Mouse (Mus musculus) layer of hippocampus, adult 9-10 months (tissue): ENCODE data around the gene Ube2f.

Source experiments
- DNase-seq: peaks from one replicate; pipeline ENCODE4 v3.0.0; 2022; ENCODE audit warnings: low spot score

Gene Ube2f

DNA sequence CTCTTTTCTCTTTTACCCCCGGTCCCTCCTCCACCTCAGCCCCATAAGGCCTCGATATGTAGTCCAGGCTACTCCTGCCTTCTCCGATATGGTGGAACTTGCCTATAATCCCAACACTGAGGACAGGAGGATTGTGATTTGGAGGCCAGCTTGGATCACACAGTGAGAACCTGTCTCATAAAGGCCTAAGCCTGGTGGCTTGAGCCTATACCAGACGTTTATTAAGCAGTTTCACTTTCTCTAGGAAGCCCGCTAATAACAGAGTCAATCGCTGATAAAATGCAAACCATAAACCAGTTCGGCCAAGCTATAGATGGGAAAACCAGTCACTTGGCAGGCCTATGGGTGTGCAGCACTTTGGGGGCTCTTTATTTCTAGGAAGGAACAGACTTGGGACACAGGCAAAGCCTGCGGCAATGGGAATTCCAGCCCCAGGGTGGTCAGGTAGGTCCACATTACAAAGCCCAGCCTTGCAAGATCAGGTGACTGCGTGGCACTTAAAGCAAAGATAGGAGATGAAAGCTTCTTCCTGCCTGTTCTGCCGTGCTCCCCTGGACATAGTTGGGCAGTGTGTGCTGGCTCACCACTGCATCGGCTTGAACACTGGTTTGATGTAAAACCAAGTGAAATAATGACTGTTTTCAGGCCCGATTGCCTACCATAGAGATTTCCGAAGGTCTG lies 49.1 kb downstream of the Ube2f start:
- no peak for DNase-seq

DNA sequence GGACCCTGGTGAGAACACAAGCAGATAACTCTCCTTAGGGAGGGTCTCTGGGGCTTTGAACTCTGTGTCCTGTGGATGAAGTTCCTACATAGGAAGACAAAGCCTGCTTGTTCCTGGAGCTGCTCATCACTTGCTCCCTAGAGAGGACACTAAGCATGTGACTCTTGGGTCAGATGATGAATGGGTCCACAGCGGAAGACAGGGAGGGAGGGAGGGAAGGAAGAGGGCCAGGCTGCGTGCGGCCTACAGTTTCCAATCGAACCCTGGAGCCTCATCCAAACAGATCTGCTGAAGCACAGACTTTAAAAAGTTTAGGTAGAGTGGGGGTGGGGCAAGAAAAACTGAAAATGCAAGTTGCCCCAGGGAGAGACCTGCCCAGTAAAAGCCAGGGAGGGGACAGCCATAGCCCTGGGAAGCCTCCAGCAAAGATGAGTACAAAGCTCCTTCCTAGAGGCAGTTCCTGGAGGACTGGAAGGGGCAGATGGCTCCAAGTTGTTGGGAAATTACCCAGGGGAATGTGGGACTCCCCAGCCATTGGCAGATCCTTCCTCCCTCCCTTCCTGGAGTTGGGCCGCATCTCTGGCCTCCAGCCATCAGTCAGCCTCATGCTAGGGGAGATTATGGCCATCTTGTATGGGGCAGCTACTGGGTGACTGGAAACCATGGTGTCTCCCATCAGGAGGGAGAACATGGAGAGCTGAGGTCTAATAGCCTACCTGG lies 49.8 kb downstream of the Ube2f start:
- DNase-seq: no peak

- no peak for DNase-seq
Observed at GRCm38 (mm10) chr1:91301206-91301920, 51.3 kb downstream of the Ube2f start.

GRCm38 (mm10) chr1:91302021-91302420 lies 51.9 kb downstream of the Ube2f start:
- DNase-seq: no peak

- no peak for DNase-seq
Observed at GRCm38 (mm10) chr1:91304621-91305020, 54.5 kb downstream of the Ube2f start.

- no peak for DNase-seq
Observed at GRCm38 (mm10) chr1:91309366-91310085, 59.4 kb downstream of the Ube2f start.

DNA sequence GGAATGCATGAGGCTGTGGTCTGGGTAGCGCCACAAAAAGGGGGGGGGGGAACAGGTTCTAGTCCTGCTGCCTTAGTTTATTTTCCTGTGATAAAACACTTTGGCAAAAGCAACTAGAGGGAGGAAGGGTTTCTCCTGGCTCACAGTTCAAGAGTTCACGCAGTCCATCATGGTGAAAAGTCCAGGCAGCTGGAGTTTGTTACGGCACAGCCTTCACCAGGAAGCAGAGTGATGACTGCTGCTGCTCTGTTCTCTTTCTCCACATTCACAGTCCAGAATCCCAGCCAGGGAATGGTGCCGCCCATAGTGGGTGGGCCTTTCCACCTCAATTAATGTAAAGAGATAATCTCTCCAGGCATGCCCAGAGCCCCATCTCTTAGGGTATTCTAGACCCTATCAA lies 62.2 kb downstream of the Ube2f start:
- DNase-seq: no peak

DNA sequence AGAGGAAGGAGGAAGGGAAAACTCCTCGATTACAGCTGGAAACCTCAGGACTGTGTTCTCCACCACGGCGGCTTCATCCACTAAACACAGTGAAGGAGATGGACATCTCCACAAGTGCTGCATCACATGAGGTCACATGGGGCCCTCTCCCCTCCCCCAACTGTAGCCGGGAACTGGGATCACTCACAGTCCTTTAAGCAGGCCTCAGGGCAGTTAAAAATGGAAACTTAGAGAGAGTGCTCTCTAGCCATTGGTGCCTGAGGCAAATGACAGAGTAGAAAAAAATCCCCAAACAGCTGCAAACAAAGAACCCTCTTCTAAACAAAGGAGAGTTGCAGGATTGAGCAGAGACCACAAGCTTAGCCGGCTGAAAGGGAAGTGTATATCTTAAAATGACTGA lies 63.1 kb downstream of the Ube2f start:
- DNase-seq: no peak

DNA sequence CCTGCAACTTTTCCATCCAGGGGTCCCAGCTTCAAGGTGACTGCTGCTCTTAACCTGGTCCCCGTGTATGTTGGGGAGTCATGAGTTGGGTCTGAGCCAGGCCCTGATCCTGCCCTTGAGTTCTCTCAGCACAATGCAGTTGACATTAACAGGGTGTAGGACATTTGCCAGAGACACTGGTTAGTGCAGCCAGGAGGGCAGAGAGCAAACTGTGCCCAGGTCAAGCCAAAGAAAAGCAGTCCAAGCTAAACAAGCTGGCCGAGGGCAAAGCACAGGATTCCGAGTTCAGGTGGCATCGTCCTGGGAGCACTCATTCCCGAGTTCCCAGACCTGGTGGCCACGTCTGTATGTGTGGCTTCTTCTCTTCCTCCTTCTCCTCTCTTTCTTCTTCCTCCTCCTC lies 67.6 kb downstream of the Ube2f start:
- DNase-seq: no peak

- no peak for DNase-seq
Observed at GRCm38 (mm10) chr1:91321760-91322438, 71.8 kb downstream of the Ube2f start, which contains the start of gene Espnl. Espnl (plus strand) TSS chr1:91322075.

DNA sequence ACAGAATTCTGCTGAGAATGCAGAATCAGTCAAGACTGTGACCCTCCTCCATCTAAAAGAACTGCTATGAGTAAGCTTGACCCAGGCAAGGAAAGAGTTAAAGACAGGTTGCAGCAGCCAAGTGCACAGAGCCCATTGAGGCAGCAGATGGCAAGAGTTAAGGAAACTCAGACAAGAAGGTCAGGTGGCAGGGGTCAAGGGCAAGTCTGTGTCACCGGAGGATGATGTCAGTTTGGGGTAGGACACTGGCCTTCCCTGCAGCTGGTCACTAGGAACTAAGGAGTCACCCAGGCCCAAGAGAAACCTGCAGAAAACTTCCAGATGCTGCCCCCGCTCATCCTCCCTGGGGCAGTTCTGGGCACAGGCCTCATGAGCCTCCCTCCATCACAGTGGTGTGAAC lies 74.5 kb downstream of the Ube2f start:
- no peak for DNase-seq

DNA sequence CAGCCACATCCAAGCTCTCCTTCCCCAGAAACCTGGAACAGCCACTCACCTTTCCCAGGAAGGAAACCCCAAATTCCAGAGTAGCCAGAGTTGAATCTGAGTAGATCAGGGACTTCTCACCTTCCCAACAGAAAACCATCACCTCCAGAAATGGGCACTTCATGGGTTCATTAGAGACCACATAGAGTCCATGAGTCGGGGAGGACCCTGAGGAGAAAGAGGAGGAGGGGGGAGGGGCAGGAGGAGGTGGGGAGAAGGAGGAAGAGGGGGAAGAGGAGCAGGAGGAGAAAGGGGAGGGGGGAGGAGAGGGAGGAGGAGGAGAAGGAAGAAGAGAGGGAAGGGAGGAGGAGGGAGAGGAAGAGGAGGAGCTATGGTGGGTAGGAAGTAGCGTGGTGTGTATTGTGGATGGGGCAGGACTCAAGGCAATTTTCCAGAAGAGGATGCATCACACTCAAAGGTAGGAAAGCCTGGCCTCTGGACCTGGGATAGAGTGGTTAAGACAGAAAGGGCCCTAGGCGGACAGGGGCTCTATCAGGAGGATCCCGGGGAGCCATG lies 75.5 kb downstream of the Ube2f start:
- DNase-seq: no peak

GRCm38 (mm10) chr1:91332102-91332501 lies 82.0 kb downstream of the Ube2f start:
- no peak for DNase-seq

GRCm38 (mm10) chr1:91333582-91333981 lies 83.5 kb downstream of the Ube2f start:
- DNase-seq: no peak

GRCm38 (mm10) chr1:91337355-91337754 lies 87.3 kb downstream of the Ube2f start:
- DNase-seq: no peak
